Mouse (Mus musculus) urinary bladder, postnatal 36 days (tissue): ENCODE results near the gene BC147527.
"Not testable (repeated sequence)": the region's sequence is repeated elsewhere in the genome, so short reads cannot be mapped to it uniquely, and the experiment has no call there.

Experiments used
- DNase-seq, 2 experiments: peaks; one replicate each; pipeline ENCODE4 v3.0.0; 2022; ENCODE audit warnings: low spot score in 2 of 2, mixed read lengths in 1 of 2

Gene BC147527

GRCm38 (mm10) chr13:120299991-120300442 lies at the start of gene BC147527:
Gene BC147527, plus strand, starts transcription at chr13:120300392.
- DNase-seq, result no peak

GRCm38 (mm10) chr13:120251208-120251924 lies 48.8 kb upstream of the BC147527 start:
- not testable (repeated sequence) for DNase-seq

- DNase-seq, result not testable (repeated sequence)
Measured at GRCm38 (mm10) chr13:120258817-120259658, 41.2 kb upstream of the BC147527 start.

- not testable (repeated sequence) for DNase-seq
Measured at GRCm38 (mm10) chr13:120259718-120260117, 40.5 kb upstream of the BC147527 start.

DNA sequence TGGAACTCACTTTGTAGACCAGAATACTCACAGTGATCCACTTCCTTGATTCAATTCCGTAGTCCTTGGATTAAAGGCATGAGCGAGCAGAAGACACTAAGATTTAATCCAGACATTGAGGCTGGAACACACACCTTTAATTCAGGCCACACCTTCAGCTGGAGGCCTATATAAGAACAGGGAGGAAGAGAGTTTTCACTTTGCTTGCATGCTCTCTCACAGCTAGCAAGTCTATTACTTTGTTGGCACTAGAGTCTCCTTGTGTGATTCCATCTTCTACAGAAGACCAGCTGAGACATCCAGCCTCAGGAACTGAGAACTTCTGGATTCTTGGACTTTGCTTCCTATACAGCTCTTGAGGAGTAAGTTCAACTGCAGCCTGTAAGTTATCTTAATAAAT lies 37.3 kb upstream of the BC147527 start, which contains the start of gene AF067061:
Gene AF067061, plus strand, starts transcription at position 245 of the 400 bp plus-strand sequence.
- not testable (repeated sequence) for DNase-seq

DNA sequence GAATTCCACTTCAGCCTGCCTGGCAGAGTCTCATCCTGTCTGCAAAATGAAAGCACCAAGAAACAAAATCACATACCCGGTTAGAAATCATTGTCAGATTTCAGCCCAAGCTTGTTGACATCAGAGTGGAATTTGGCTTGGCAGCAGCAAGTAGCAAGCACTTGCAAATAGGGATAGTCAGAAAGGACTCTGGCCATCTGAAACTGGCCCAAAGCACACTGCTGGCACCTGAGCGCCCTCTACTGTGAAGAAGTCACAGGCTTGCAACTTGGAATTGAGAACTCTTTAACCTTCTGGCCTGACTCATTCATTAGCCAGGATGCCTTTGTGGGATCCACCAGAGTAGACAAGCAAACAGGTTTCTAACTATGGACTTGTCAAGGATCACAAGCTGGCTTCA lies 22.4 kb upstream of the BC147527 start:
- DNase-seq, result not testable (repeated sequence)

DNA sequence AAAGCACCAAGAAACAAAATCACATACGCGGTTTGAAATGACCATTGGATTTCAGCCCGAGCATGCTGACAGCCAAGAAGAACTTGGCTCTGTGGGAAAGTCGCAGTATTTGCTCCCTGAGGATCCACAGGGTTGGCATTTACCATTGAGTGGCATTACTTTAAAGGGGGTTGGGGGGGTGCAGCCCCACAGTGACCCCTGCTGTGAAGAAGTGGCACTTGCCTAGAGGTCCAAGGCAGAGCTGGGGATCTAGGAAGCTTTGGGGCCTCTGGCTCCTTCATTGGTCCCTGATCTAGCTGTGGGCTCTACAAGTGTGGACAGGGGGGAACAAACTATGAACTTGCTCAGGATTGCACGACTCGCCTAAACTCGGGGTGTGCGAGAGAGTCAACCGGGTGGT lies 21.4 kb upstream of the BC147527 start:
- no peak for DNase-seq

DNA sequence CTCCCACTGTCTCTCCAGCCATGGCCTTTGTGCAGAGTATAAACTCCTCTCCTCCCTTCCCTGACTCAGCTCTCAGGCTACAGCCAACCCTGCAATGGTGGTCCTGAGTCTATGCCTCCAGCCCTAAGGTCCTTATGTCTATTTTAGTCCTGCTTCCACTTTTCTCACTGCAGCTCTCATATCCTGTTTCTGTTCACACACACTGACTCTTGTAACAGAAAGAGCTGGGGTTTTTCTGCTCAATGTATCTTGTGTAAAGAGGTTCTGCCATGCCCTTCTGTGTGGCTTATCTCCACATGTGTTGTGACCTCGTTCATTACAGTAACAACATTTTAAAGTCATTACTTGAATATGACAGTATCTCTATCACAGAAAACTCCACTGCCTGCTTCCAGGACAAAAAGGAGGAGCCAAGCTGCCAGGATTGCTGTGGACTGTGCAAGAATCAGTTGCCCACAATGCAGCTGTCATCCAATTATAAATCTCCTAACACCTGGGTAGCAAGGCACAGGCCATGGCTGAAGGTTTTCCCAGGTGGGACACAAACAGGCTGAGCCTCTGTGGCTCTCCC lies 783 bp upstream of the BC147527 start:
- DNase-seq, result no peak

DNA sequence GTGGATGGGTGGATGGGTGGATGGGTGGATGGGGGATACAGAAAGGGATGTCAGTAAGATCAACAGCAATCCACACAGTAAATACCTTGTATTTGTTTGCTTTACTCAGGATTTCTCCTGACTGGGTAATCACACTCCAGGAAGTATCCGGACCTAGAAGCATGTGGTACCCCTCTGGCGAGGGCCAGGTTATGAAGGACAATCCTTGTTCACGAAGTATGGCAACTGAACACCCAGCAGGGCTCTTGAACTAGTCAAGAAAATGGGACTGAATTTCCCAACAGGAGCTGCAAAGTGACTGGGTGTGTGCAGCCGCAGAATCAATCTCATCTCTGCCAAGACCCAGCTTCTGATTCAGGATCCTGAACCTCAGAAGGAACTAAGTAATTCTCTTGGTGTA lies 661 bp downstream of the BC147527 start:
- DNase-seq, result no peak

- DNase-seq, result no peak
Measured at GRCm38 (mm10) chr13:120310749-120311148, 10.6 kb downstream of the BC147527 start.

- no peak for DNase-seq
Measured at GRCm38 (mm10) chr13:120313584-120313983, 13.4 kb downstream of the BC147527 start.

DNA sequence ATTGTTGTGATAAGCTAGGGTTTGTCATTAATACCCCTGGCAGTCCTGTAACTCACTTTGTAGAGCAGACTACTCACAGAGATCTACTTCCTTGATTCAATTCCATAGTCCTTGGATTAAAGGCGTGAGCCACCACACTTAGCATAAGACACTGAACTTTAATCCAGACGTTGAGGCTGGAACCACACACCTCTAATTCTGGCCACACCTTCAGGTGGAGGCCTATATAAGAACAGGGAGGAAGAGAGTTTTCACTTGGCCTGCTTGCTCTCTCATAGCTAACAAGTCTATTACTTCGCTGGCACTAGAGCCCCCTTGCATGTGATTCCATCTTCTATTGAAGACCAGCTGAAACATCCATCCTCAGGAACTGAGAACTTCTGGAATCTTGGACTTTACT lies 16.4 kb downstream of the BC147527 start, which contains the start of gene Tcstv3:
Gene Tcstv3, plus strand, starts transcription at position 301 of the 400 bp plus-strand sequence.
- not testable (repeated sequence) for DNase-seq

- no peak for DNase-seq
Measured at GRCm38 (mm10) chr13:120320183-120320582, 20.0 kb downstream of the BC147527 start.

GRCm38 (mm10) chr13:120320721-120321120 lies 20.5 kb downstream of the BC147527 start:
- no peak for DNase-seq
